Mouse (Mus musculus): Measurements from ENCODE around the gene Cenpv. TPM values are rescaled to one million over a fixed set of nuclear protein-coding genes. Genes with fewer than 3 reads are reported as not detected.
A peak's percentile ranks its signal among the peaks of the same experiment; 100 is the strongest.

Cenpv gene
- total RNA-seq, 2 experiments from 2014 or later: 19.3 to 19.8 TPM

- no peak for DNase-seq
- intact Hi-C loops (cut with DNase I): no loop called here
These were observed 16.0 kb upstream of the Cenpv start for GRCm38 (mm10) chr11:62554934-62555517.

DNA sequence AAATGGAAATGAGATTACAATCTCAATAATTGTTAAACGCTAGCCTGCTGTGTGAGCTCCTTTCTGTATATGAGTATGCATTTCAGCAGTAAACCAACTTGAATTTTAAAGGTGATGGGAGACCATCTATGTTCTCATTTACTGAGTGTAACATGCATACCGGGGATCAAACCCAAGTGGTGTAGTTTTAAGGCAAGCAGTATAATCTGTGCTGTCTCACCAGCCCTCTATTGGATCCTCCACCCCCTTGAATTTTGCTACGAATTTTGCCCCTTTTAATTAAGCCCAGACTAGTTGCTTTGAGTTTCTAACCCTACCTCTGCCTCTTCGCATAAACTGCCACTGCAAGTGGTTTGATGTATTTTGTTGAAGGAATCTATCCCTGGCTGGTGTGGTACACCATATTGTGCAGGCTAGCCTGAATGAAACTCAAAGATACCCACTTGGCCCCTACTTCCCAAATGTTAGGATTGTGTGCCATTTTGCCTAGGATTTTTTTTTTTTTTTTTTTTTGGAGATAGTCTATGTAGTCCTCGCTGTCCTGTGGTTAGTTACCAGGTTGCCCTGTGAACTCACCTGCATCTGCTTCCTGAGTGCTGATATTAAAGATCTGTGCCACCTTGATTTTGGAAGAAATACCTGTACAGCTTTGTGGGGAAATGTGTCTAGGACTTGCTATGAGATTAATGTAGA is 15.2 kb upstream of the Cenpv start:
- intact Hi-C loops (cut with DNase I): no loop called here
- no peak for DNase-seq

- DNase-seq: no peak
These were observed 14.6 kb upstream of the Cenpv start for GRCm38 (mm10) chr11:62553633-62554032.

DNA sequence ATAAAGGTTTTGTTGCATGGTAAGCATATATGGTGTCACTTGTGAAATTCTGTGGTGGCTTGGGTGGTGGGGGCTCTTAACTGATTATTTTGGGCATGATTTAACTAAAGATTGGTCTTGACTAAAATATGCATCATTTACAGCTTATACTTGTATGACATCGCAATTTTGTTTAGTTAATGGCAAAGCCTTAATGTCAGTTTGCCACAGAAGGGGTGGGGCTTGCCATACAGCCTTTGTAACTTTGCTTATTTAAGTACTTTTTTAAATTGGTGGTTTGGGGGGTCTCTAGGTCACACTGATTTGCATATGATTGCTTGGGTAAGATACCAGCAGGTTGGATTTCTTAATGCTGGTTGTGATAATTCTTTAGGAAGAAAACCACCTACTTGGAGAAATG is 14.1 kb upstream of the Cenpv start:
- DNase-seq: no peak
- intact Hi-C loops (cut with DNase I): no loop called here

More at GRCm38 (mm10) chr11:62553633-62554032, 14.6 kb upstream of the Cenpv start:
- intact Hi-C loops (cut with DNase I): no loop called here

DNA sequence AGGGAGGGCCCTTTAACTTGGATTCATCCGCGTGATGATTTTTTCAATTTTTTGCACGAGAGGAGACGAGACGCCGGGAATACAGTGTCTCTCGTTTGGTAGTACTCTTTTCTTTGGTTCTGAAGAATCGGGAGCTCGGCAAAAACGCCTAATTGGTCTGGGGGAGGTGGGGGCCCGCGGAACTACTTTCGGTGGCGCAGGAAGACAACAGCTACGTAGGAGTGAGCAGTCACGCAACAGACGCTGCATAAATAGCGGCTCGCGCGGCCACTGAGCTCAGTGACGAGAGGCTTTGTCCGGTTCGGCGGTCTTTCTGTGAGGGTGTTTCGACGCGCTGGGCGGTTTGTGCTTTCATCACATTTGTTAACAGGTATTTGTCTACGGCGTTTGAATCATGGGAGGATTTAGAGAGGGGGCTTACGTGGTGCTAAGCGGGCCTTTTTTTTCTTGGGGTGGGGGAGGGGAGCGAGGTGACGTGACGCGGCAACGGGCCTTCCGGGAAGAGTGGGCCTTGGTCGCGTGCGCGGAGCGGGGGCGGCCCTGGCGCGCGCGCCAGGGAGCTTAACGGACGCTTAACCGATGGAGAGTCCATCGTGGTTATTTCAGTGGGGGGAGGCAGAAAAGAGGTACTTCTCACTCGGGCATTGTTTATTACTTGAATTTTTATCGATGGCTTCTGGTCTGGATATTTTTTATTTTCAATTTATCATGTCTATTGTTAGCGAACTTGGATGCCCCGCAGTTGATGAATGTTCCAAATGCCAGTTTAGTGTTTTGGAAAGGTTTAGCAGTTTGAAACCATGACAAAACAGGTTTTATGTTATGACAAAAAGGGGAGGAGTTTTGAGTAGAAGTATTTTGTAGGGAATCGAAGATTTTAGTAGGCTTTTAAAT is 12.4 kb upstream of the Cenpv start:
- peak; percentile 93 to 95 for DNase-seq
- intact Hi-C loops (cut with DNase I): loop anchor here (1.0 kb wide), 1 partner anchor 94 kb away; no protein-coding TSS in a partner anchor

- intact Hi-C loops (cut with DNase I): loop anchor here (1.0 kb wide), 2 partner anchors 53 to 93 kb away; no protein-coding TSS in a partner anchor
These were observed 11.7 kb upstream of the Cenpv start, which contains the start of gene Ubb for GRCm38 (mm10) chr11:62550727-62551225. Gene Ubb, plus strand, starts transcription at chr11:62551171.

GRCm38 (mm10) chr11:62550227-62550685 is 11.2 kb upstream of the Cenpv start:
- DNase-seq: peak; percentile 79 to 80
- intact Hi-C loops (cut with DNase I): loop anchor here (1.0 kb wide), 1 partner anchor 53 kb away; no protein-coding TSS in a partner anchor

More at GRCm38 (mm10) chr11:62550727-62551225, 11.7 kb upstream of the Cenpv start, which contains the start of gene Ubb:
- peak; percentile 99 to 100 for DNase-seq

DNA sequence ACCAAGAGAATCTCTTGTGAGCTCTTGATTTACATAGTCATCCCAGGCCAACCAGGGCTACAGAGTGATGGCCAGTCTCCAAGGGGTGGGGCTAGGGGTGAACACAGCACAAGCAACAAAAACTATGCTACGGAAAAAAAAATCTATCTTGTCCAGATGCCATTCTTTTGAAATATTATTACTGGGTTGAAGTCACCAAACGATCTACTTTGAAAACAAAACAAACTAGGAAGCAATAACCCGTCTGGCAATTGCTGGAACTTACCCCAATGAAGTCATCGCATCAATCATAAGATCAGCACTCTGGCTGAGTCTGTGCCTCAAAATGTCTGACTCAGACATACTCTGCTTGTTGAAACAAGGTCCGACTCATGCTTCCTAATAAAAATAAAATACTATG is 10.7 kb upstream of the Cenpv start:
- intact Hi-C loops (cut with DNase I): loop anchor here (1.0 kb wide), 1 partner anchor 54 kb away; no protein-coding TSS in a partner anchor
- peak; percentile 84 to 88 for DNase-seq

DNA sequence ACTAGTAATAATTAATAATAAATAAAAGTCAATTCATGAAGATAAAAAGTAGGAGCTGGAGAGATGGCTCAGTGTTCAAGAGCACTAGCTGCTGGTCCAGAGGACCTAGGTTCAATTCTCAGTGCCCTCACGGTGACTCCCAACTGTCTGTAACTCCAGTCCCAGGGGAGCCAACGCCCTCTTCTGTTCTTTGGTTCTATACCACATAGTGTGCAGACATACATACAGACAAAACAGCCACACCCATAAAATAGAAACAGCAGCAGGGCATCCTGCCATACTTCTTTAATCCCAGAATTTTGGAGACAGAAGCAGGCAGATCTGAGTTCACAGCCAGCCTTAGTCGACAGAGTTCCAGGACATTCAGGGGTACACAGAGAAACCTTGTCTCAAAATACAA is 4.9 kb upstream of the Cenpv start:
- intact Hi-C loops (cut with DNase I): no loop called here
- no peak for DNase-seq

DNA sequence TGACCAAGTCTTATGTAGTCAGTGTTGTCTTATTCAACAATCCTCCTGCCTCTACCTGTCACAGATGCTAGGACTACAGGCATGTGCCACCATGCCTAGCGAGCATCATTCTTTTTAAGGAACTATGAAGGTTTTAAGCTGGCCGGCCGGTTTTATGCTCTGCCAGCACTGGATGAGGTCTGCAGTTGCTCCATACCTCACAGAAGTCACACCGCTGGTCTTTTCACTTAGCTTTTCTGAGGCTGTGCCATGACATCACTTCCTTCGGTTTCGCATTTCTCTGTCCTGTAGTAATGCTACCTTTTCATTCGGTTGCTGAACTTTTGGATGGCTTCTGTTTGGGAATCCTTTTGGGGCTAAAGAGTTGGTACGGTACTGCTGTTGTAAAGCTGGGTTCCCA is 2.5 kb upstream of the Cenpv start:
- intact Hi-C loops (cut with DNase I): no loop called here

DNA sequence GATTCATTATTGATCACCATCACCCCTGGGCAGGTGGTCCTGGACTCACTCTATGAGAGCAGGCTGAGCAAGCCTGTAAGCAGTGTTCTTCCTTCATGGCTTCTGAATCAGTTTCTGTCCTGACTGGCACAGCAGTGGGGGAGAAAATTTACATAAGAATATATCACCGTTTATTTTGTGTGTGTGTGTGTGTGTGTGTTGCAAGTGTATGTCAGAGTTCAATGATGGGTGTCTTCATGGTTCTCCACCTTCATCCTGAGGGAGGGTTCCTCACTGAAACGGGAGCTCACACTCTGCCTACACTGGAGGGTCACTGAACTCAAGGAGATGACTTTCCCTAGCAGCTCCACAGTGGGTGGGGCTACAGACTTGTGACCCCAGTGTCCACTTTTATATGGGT is 1.9 kb upstream of the Cenpv start:
- no peak for DNase-seq
- intact Hi-C loops (cut with DNase I): no loop called here

More for the DNA sequence above, 2.5 kb upstream of the Cenpv start:
- no peak for DNase-seq

DNA sequence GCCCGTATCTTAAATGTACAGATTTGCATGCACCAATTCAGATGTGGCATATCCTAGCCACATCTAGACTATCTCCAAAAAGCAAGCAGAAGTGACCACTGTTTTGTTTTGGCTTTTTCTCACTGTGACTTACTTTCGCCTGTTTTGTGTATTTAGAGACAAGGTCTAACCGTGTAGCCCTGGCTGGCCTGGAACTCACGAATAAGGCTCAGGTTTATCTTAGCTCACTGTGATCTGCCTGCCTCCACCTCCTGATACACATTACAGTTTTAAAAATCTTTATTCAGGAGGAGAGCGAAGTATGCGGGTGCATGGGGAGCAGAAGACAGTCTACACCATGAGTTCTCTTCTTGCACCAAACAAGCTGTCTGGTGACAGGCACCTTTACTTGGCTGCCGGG is 1.1 kb upstream of the Cenpv start:
- no peak for DNase-seq
- intact Hi-C loops (cut with DNase I): no loop called here

DNA sequence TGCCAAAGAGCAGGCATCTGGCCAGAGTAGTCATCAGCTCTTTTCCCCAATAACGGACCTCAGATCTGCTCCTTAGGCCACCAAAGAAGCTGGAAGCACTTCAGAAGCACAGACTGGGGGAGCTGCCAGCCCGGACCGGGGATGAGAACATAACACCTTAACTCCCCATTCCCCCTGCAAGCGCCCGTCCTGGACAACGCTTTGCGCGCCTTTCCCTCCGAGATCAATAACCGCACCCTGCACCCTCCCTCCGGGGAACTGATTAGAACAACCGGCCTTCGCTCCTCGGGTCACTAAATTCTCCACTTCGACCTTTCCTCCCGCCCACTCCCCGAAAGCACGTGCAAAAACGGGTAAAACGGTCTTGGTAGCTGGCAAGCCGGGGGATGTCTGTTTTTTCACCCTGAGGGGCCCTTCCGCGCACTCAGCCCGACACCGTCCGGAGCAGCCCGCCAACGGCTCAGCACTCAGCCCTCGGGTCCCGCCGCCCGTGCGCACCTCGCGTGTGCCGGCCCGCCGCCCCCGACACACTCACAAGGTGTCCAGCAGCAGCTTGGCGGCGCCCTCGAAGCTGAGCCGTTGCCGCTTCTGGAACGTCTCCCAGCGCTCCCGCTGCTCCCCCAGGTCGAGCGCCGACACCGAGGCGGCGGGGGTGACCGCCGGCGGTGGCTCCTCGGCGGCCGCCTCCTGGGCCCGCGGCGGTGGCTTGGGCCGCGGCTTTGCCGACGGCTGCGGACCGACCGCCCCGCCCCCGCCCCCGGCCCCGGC is 556 bp downstream of the Cenpv start:
- intact Hi-C loops (cut with DNase I): loop anchor here (5.0 to 10.0 kb wide), 3 partner anchors 39 to 594 kb away; partner anchors contain the start of genes Ncor1 and Pigl
- peak; percentile 72 to 73 for DNase-seq

DNA sequence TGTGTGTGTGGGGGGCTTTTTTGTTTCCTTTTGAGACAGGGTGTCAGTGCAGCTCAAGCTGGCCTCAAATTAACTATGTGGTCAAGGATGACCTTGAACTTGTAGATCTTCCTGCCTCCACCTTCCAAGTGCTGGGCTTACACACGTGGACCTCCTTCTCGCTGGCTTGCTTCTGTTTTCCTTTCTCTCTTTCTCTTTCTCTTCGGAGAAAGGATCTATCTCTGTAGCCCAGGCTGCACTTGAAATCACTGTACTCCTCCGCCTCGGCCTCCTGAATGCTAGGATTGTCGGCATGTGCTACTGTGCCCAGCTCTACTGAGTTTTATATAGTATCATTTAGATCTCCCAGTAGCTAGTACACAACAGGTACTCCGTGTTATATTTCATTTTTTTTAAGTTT is 1.5 kb downstream of the Cenpv start:
- intact Hi-C loops (cut with DNase I): loop anchor here (5.0 to 10.0 kb wide), 3 partner anchors 40 to 593 kb away; partner anchors contain the start of genes Ncor1 and Pigl
- DNase-seq: no peak

GRCm38 (mm10) chr11:62537089-62537488 is 2.0 kb downstream of the Cenpv start:
- intact Hi-C loops (cut with DNase I): loop anchor here (5.0 to 10.0 kb wide), 3 partner anchors 40 to 592 kb away; partner anchors contain the start of genes Ncor1 and Pigl
- no peak for DNase-seq

DNA sequence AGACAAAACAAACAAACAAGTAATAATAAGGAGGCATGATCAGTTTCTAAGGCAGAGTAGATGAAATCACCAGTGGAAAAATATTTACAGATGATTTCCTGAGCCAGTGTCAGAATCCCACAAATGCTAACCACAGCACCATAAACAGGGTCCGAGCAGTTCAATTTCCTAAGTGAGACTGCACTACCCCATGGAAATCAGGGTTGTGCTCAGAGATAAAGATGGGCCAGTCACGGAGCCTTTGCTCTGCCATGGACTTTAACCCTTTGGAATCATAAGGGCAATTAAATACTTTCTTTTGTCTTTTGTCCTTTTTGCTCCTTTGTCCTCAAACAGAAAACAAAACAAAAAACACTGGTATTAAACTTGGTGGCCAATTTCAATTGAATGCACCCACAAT is 16.8 kb downstream of the Cenpv start:
- intact Hi-C loops (cut with DNase I): no loop called here

DNA sequence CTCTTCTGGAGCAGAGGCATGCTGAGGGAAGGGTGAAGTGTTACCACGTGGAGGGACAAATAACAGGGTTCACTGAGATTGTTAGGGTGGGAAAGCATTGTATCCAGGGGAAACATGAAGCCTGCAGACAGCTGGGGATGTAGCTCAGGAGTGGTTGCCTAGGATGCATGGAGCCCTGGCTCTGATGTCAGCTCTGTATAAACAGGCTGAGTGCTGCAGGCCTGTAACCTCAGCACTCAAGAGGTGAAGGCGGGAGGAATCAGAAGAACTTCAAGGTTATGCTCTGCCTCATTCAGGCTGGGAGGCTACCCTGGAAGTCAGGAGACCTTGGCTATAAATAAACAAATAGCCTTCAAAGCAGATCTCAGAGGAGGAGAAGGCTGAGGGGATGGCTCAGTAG is 20.1 kb downstream of the Cenpv start:
- intact Hi-C loops (cut with DNase I): loop anchor here (5.0 kb wide), 1 partner anchor 58 kb away; no protein-coding TSS in a partner anchor
- no peak for DNase-seq

More for the DNA sequence above, 16.8 kb downstream of the Cenpv start:
- no peak for DNase-seq

DNA sequence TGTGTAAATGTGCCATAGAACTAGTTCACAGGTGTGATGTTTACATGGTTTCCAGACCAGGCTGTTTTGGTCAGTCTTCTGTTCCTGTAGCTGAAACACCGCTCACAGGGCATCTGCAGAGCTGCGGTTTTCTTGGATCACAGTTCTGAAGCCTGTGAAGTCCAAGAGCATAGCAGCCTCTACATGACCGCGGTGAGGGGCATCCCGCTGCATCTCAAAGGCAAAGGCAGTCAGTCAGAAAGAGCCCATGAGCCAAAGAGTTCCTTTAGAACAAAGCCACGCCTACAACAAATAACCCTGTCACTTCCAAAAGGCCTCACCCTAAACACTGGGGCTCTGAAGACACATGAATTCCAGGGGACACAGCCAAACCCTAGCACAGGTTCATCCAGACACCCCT is 25.8 kb downstream of the Cenpv start:
- no peak for DNase-seq
- intact Hi-C loops (cut with DNase I): no loop called here

- intact Hi-C loops (cut with DNase I): no loop called here
- DNase-seq: no peak
These were observed 26.5 kb downstream of the Cenpv start for GRCm38 (mm10) chr11:62512529-62513080.

All from heart, postnatal 10 days (tissue).